Mouse (Mus musculus): Measurements from ENCODE around the gene Prl5a1. TPM values are rescaled to one million over a fixed set of nuclear protein-coding genes. Genes with fewer than 3 reads are reported as not detected.

The Prl5a1 gene
- not detected in 2 replicates for polyA plus RNA-seq (2014; fragmentation: Nextera tagmentation; extraction: Ambion mirVana)

DNA sequence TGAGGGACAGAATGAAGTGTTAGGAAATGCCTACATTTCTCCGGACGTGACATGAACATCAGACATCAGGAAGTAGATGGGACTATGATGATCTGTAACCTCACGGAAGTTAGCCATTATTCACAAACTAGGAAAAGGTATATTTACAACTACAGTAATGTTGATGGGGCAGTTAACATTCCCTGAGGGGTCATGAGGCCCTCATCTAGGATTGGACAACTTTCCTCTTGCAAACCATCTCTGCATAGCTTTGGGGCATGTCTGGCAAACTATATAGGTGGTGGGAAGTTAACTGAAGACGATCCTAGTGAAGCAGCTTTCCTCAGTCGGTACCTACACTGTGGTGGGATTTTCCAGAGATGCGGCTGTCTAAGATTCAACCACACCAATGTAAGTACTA, at the start of gene Prl5a1:
Gene Prl5a1 (plus strand): TSS at position 301 of the 400 bp plus-strand sequence.
- H3K9me3 ChIP-seq (replicated peaks; ENCODE audit: control insufficient read depth, low read length) = no peaks in the 10 kb centered on the region
- no peak within 1 kb of the TSS for H3K27ac ChIP-seq (ENCODE audit: low read depth, low read length)
- no peak within 1 kb of the TSS for H3K9ac ChIP-seq (ENCODE audit: low read depth, low read length)
- no peaks in the 10 kb centered on the region for H3K36me3 ChIP-seq (ENCODE audit: control insufficient read depth, insufficient read depth, low read length)
- no peak within 1 kb of the TSS for H3K4me2 ChIP-seq
- H3K4me1 ChIP-seq (ENCODE audit: control insufficient read depth, insufficient read depth, low read length) = no peaks in the 10 kb centered on the region
- no peaks in the 10 kb centered on the region for H3K27me3 ChIP-seq (ENCODE audit: control insufficient read depth, insufficient read depth, low read length)
- ATAC-seq (replicated peaks; ENCODE audit: insufficient number of reproducible peaks, low FRiP score, low TSS enrichment) = no peak
- WGBS (ENCODE audit: insufficient replicate concordance) = 82% methylated on average over 6 of the region's 6 CpGs
- H3K4me3 ChIP-seq (ENCODE audit: low read depth, low read length) = no peak within 1 kb of the TSS

DNA sequence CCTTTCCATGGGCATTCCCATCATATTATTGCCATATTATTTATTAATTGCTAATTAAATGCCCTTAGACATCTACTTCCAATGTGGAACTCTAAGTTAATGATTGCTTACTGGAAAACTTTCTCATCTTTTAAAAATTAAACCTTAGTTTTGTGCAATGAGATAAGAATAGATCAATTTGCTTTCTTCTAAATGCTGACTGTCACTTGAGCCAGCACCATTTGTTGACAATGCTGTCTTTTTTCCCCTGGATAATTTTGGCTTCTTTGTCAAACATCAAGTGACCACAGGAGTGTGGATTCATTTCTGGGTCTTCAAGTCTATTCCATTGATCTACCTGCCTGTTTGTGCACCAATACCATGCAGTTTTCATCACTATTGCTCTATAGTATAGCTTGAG, 46.1 kb upstream of the Prl5a1 start:
- H3K36me3 ChIP-seq (ENCODE audit: control insufficient read depth, insufficient read depth, low read length) = no peaks in the 10 kb centered on the region
- H3K27ac ChIP-seq (ENCODE audit: low read depth, low read length) = no peak overlapping the region
- H3K9ac ChIP-seq (ENCODE audit: low read depth, low read length) = no peak overlapping the region
- H3K4me3 ChIP-seq (ENCODE audit: low read depth, low read length) = no peak overlapping the region
- H3K27me3 ChIP-seq (ENCODE audit: control insufficient read depth, insufficient read depth, low read length) = no peaks in the 10 kb centered on the region
- H3K9me3 ChIP-seq (replicated peaks; ENCODE audit: control insufficient read depth, low read length) = no peaks in the 10 kb centered on the region
- H3K4me1 ChIP-seq (ENCODE audit: control insufficient read depth, insufficient read depth, low read length) = no peaks in the 10 kb centered on the region
- ATAC-seq (replicated peaks; ENCODE audit: insufficient number of reproducible peaks, low FRiP score, low TSS enrichment) = no peak
- no peak overlapping the region for H3K4me2 ChIP-seq

DNA sequence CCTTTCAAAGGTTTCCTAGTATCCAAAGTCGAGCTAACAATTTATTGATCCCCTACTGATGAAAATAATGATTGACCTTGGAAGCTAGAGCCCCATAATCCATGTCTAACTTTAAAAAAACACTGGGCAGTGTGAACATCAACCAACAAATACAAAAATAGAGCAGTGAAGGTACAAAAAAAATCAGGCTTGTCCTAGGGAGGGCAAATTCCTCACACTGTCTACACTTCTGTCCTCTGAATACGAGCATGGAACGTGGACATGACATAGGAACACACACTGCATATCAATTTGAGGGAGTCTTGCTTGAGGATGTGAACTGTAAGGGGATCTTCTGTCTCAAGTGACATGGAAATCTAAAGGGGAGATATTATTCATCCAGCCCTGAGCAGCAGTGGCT, 33.7 kb upstream of the Prl5a1 start:
- H3K4me2 ChIP-seq = no peak overlapping the region
- no peak overlapping the region for H3K9ac ChIP-seq (ENCODE audit: low read depth, low read length)
- 71% methylated on average over 3 of the region's 3 CpGs for WGBS (ENCODE audit: insufficient replicate concordance)
- no peak overlapping the region for H3K4me3 ChIP-seq (ENCODE audit: low read depth, low read length)
- ATAC-seq (replicated peaks; ENCODE audit: insufficient number of reproducible peaks, low FRiP score, low TSS enrichment) = no peak
- H3K4me1 ChIP-seq (ENCODE audit: control insufficient read depth, insufficient read depth, low read length) = no peaks in the 10 kb centered on the region
- no peaks in the 10 kb centered on the region for H3K36me3 ChIP-seq (ENCODE audit: control insufficient read depth, insufficient read depth, low read length)
- no peak overlapping the region for H3K27ac ChIP-seq (ENCODE audit: low read depth, low read length)
- H3K27me3 ChIP-seq (ENCODE audit: control insufficient read depth, insufficient read depth, low read length) = no peaks in the 10 kb centered on the region
- H3K9me3 ChIP-seq (replicated peaks; ENCODE audit: control insufficient read depth, low read length) = no peaks in the 10 kb centered on the region

DNA sequence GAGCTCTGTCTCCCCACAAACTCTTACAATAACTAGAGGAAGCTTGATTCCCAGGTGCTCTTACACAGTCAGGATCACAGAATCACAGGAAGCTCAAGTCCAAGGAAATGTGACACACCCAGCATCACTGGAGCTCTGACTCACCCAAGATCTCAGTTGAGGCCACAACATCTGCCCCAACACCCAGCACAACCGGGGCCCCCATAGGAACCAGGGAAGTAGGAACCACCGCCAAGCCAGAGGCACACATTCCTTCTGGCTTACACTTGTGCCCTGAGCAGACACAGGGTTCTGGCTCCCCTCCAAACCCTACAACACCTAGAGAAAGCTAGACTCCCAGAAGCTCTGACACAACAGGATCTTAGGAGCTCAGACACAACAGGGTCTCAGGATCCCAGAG, 9.5 kb upstream of the Prl5a1 start:
- no peak overlapping the region for H3K9ac ChIP-seq (ENCODE audit: low read depth, low read length)
- no peak overlapping the region for H3K27ac ChIP-seq (ENCODE audit: low read depth, low read length)
- H3K4me2 ChIP-seq = no peak overlapping the region
- WGBS (ENCODE audit: insufficient replicate concordance) = 63% methylated on average over 2 of the region's 2 CpGs
- H3K27me3 ChIP-seq (ENCODE audit: control insufficient read depth, insufficient read depth, low read length) = no peaks in the 10 kb centered on the region
- no peak overlapping the region for H3K4me3 ChIP-seq (ENCODE audit: low read depth, low read length)
- H3K36me3 ChIP-seq (ENCODE audit: control insufficient read depth, insufficient read depth, low read length) = no peaks in the 10 kb centered on the region
- no peaks in the 10 kb centered on the region for H3K4me1 ChIP-seq (ENCODE audit: control insufficient read depth, insufficient read depth, low read length)
- ATAC-seq (replicated peaks; ENCODE audit: insufficient number of reproducible peaks, low FRiP score, low TSS enrichment) = no peak
- H3K9me3 ChIP-seq (replicated peaks; ENCODE audit: control insufficient read depth, low read length) = no peaks in the 10 kb centered on the region

DNA sequence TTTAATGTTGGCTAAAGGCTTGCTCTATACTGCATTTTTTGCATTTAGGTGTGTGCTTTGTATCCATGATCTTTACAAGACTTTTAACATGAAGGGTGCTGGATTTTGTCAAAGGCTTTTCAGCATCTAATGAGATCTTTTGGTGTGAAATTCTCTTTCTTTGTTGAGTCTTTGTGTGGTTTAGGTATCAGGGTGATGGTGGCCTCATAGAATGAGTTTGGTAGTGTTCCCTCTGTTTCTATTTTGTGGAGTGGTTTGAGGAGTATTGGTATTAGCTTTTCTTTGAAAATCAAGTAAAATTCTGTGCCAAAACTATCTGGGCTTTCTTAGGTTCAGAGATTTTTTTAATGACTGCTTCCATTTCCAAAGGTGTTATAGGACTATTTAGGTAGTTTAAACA, 6.5 kb upstream of the Prl5a1 start:
- no peak for ATAC-seq (replicated peaks; ENCODE audit: insufficient number of reproducible peaks, low FRiP score, low TSS enrichment)
- H3K27ac ChIP-seq (ENCODE audit: low read depth, low read length) = no peak overlapping the region
- H3K9me3 ChIP-seq (replicated peaks; ENCODE audit: control insufficient read depth, low read length) = no peaks in the 10 kb centered on the region
- H3K36me3 ChIP-seq (ENCODE audit: control insufficient read depth, insufficient read depth, low read length) = no peaks in the 10 kb centered on the region
- H3K27me3 ChIP-seq (ENCODE audit: control insufficient read depth, insufficient read depth, low read length) = no peaks in the 10 kb centered on the region
- H3K4me1 ChIP-seq (ENCODE audit: control insufficient read depth, insufficient read depth, low read length) = no peaks in the 10 kb centered on the region
- H3K4me3 ChIP-seq (ENCODE audit: low read depth, low read length) = no peak overlapping the region
- H3K4me2 ChIP-seq = no peak overlapping the region
- no peak overlapping the region for H3K9ac ChIP-seq (ENCODE audit: low read depth, low read length)

Other genes starting within 250 kb of the Prl5a1 start
- not detected in 2 replicates for gene Prl4a1, start 126.3 kb upstream of the Prl5a1 start, polyA plus RNA-seq (2014; fragmentation: Nextera tagmentation; extraction: Ambion mirVana)
- 1.8 and 3.9 TPM in 2 replicates for gene Gm11361, start 115.0 kb downstream of the Prl5a1 start, polyA plus RNA-seq (2014; fragmentation: Nextera tagmentation; extraction: Ambion mirVana)